Mouse (Mus musculus) embryonic facial prominence, embryonic 13.5 days (tissue): Measurements from ENCODE around the gene Rev3l. TPM values are rescaled to one million over a fixed set of nuclear protein-coding genes. Genes with fewer than 3 reads are reported as not detected.

Experiments
- ATAC-seq: fragments of 200-750 bp; cut with Nextera tagmentation; 2 replicates; pipeline ENCODE4 v1.8.0; 2017; ENCODE audit warnings: low read depth; ENCODE audit not compliant: insufficient number of reproducible peaks, insufficient read depth, low FRiP score, low TSS enrichment
- H3K27ac ChIP-seq: fragments of 300-500 bp; sonication (generic); 2 replicates; pipeline ENCODE4 v1.5.1; 2015; ENCODE audit warnings: moderate library complexity, mild to moderate bottlenecking, inconsistent platforms
- H3K27me3 ChIP-seq: fragments of 300-500 bp; sonication (generic); 2 replicates; pipeline ENCODE4 v1.6.1; 2015; ENCODE audit warnings: mild to moderate bottlenecking, inconsistent platforms
- H3K36me3 ChIP-seq: fragments of 300-500 bp; sonication (generic); 2 replicates; pipeline ENCODE4 v1.6.1; 2015; ENCODE audit warnings: mild to moderate bottlenecking, inconsistent platforms
- H3K4me1 ChIP-seq: fragments of 300-500 bp; sonication (generic); 2 replicates; pipeline ENCODE4 v1.6.1; 2015; ENCODE audit warnings: inconsistent platforms
- H3K4me2 ChIP-seq: fragments of 300-500 bp; sonication (generic); 2 replicates; pipeline ENCODE4 v1.6.1; 2015; ENCODE audit warnings: moderate library complexity, mild to moderate bottlenecking, inconsistent platforms
- H3K4me3 ChIP-seq: fragments of 300-500 bp; sonication (generic); 2 replicates; pipeline ENCODE4 v1.5.1; 2015; ENCODE audit warnings: mild to moderate bottlenecking, inconsistent platforms
- H3K9ac ChIP-seq: fragments of 300-500 bp; sonication (generic); 2 replicates; pipeline ENCODE4 v1.6.1; 2015; ENCODE audit warnings: mild to moderate bottlenecking, inconsistent platforms
- H3K9me3 ChIP-seq: fragments of 300-500 bp; sonication (generic); 2 replicates; pipeline ENCODE4 v1.6.1; 2016; ENCODE audit warnings: inconsistent platforms
- WGBS: fragments of 180-500 bp; shearing (Covaris S2); methylation state at CpG from one replicate; pipeline ENCODE4 v1.1.7; 2015; ENCODE audit warnings: mixed read lengths; 5-methylcytosine and 5-hydroxymethylcytosine counted together
- polyA plus RNA-seq: library from polyadenylated mRNA; unstranded; fragments of >200 nt; fragmentation: Nextera tagmentation; extraction: Ambion mirVana; gene quantifications from 2 replicates; pipeline ENCODE4 v1.2.1, GENCODE M21; 2015

Gene Rev3l
- polyA plus RNA-seq = 21.5 and 23.5 TPM in 2 replicates

GRCm38 (mm10) chr10:39731736-39732265 is at the start of gene Rev3l:
TSS of gene Rev3l (plus strand) at chr10:39732118.
- peak within 1 kb of the TSS; percentile 88 for H3K4me3 ChIP-seq
- H3K27ac ChIP-seq = peak within 1 kb of the TSS; percentile 99
- peak; percentile 84 for ATAC-seq
- H3K4me1 ChIP-seq = peaks cover 14% of the 10 kb centered on the region
- H3K9ac ChIP-seq = peak within 1 kb of the TSS; percentile 95
- H3K27me3 ChIP-seq = no peaks in the 10 kb centered on the region
- no peaks in the 10 kb centered on the region for H3K36me3 ChIP-seq
- peak within 1 kb of the TSS; percentile 70 for H3K4me2 ChIP-seq
- no peaks in the 10 kb centered on the region for H3K9me3 ChIP-seq
- under 1% methylated on average over 49 of the region's 64 CpGs for WGBS

DNA sequence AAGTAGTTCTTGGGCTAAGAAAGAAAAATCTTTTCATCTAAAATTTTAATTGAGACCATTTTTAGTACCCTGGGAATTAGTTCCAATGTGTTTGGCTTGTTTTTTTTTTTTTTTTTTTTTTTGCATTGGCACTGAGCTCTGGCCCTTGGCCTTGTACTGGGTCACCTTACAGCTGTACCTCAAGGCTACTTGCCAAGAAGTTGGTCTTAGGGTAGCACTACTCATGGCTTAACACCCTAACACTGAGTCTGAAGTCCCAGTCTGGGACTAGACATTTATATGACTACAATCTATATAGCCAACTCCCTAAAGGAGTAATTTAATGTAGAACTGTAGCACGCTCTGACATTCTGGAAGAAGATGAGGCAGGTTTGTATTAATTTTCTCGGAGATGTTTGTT is 49.4 kb upstream of the Rev3l start:
- no peak overlapping the region for H3K4me3 ChIP-seq
- no peak overlapping the region for H3K27ac ChIP-seq
- H3K9me3 ChIP-seq = no peaks in the 10 kb centered on the region
- no peaks in the 10 kb centered on the region for H3K27me3 ChIP-seq
- 66% methylated on average over 2 of the region's 2 CpGs for WGBS
- H3K9ac ChIP-seq = no peak overlapping the region
- 0 out of 2 replicates have a peak, but pooled peaks cover 5% of the 10 kb centered on the region for H3K4me1 ChIP-seq
- no peaks in the 10 kb centered on the region for H3K36me3 ChIP-seq
- no peak overlapping the region for H3K4me2 ChIP-seq
- no peak for ATAC-seq

GRCm38 (mm10) chr10:39683481-39683880 is 48.4 kb upstream of the Rev3l start:
- Histone ChIP-seq H3K27ac (no peak overlapping the region), H3K9ac (no peak overlapping the region), H3K4me3 (no peak overlapping the region), H3K27me3 (no peaks in the 10 kb centered on the region), H3K4me2 (no peak overlapping the region), H3K4me1 (0 out of 2 replicates have a peak, but pooled peaks cover 5% of the 10 kb centered on the region), H3K36me3 (no peaks in the 10 kb centered on the region), H3K9me3 (no peaks in the 10 kb centered on the region)
- no peak for ATAC-seq
- 87% methylated on average over 2 of the region's 2 CpGs for WGBS

DNA sequence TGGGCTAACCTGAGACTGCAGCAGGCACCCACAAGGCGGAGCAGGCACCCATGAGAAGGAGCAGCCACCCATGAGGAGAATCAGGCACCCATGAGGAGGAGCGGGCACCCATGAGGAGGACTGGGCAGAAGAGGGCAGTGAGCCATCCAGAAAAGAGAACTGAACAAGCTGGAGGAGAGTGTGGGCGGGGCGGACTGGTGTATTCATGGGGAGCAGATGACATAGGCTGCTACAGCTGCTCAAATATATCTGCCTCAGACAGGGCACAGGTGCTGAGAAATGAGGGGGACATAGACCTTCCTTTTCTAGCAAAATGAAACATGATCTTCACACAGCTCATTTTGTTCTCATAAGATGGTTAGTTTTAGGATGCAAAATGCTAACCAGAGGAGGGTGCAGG is 45.1 kb upstream of the Rev3l start:
- H3K4me1 ChIP-seq = 0 out of 2 replicates have a peak, but pooled peaks cover 5% of the 10 kb centered on the region
- no peaks in the 10 kb centered on the region for H3K27me3 ChIP-seq
- WGBS = 93% methylated on average over 4 of the region's 4 CpGs
- H3K27ac ChIP-seq = no peak overlapping the region
- no peak overlapping the region for H3K9ac ChIP-seq
- ATAC-seq = no peak
- H3K4me2 ChIP-seq = no peak overlapping the region
- H3K36me3 ChIP-seq = no peaks in the 10 kb centered on the region
- H3K9me3 ChIP-seq = no peaks in the 10 kb centered on the region
- H3K4me3 ChIP-seq = no peak overlapping the region

- Histone ChIP-seq H3K36me3 (no peaks in the 10 kb centered on the region), H3K9me3 (no peaks in the 10 kb centered on the region), H3K4me1 (0 out of 2 replicates have a peak, but pooled peaks cover 5% of the 10 kb centered on the region), H3K27ac (no peak overlapping the region), H3K9ac (no peak overlapping the region), H3K4me2 (no peak overlapping the region), H3K27me3 (no peaks in the 10 kb centered on the region), H3K4me3 (no peak overlapping the region)
- WGBS = 58% methylated on average over 3 of the region's 3 CpGs
- ATAC-seq = no peak
Measured at GRCm38 (mm10) chr10:39687851-39688250, 44.1 kb upstream of the Rev3l start.

GRCm38 (mm10) chr10:39691351-39692064 is 40.4 kb upstream of the Rev3l start:
- no peak overlapping the region for H3K4me2 ChIP-seq
- no peak overlapping the region for H3K4me3 ChIP-seq
- no peak overlapping the region for H3K9ac ChIP-seq
- no peaks in the 10 kb centered on the region for H3K4me1 ChIP-seq
- WGBS = 44% methylated on average over 11 of the region's 11 CpGs
- H3K36me3 ChIP-seq = no peaks in the 10 kb centered on the region
- no peaks in the 10 kb centered on the region for H3K27me3 ChIP-seq
- no peak for ATAC-seq
- no peak overlapping the region for H3K27ac ChIP-seq
- no peaks in the 10 kb centered on the region for H3K9me3 ChIP-seq

DNA sequence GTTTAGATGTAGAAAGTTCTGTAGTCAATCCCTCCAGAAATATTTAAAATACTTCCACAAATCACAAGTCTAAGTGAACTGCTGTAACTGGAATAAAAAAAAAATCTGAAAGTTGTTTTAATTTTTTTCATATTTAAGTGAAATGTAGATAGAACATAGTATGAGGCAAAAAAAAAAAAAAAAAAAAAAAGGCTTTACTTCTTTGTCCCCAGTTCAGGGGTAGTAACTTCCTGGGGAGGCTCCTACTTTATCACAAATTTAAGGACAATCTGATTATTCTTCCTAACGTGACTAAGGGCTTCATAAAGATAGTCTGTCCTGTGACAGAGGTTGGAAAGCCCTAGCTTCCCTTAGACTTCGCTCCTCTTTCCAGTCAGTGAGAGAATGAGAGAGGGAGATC is 39.8 kb upstream of the Rev3l start:
- Histone ChIP-seq H3K4me3 (no peak overlapping the region), H3K36me3 (no peaks in the 10 kb centered on the region), H3K27me3 (no peaks in the 10 kb centered on the region), H3K4me2 (no peak overlapping the region), H3K27ac (no peak overlapping the region), H3K4me1 (no peaks in the 10 kb centered on the region), H3K9ac (no peak overlapping the region), H3K9me3 (no peaks in the 10 kb centered on the region)
- ATAC-seq = no peak
- 70% methylated on average over 2 of the region's 2 CpGs for WGBS

- WGBS = 50% methylated on average over 2 of the region's 2 CpGs
- H3K4me3 ChIP-seq = no peak overlapping the region
- no peak overlapping the region for H3K9ac ChIP-seq
- no peak for ATAC-seq
- H3K27me3 ChIP-seq = no peaks in the 10 kb centered on the region
- no peak overlapping the region for H3K27ac ChIP-seq
- H3K4me1 ChIP-seq = no peaks in the 10 kb centered on the region
- no peak overlapping the region for H3K4me2 ChIP-seq
- no peaks in the 10 kb centered on the region for H3K9me3 ChIP-seq
- no peaks in the 10 kb centered on the region for H3K36me3 ChIP-seq
Measured at GRCm38 (mm10) chr10:39707717-39708510, 24.0 kb upstream of the Rev3l start.

- WGBS = 76% methylated on average over 5 of the region's 5 CpGs
- Histone ChIP-seq H3K27me3 (no peaks in the 10 kb centered on the region), H3K4me2 (no peak overlapping the region), H3K9ac (no peak overlapping the region), H3K36me3 (peaks cover 5% of the 10 kb centered on the region; the same call in 1 of the 2 replicates), H3K4me1 (no peaks in the 10 kb centered on the region), H3K9me3 (no peaks in the 10 kb centered on the region), H3K27ac (no peak overlapping the region), H3K4me3 (no peak overlapping the region)
- no peak for ATAC-seq
Measured at GRCm38 (mm10) chr10:39716936-39717335, 15.0 kb upstream of the Rev3l start.

GRCm38 (mm10) chr10:39730976-39731735 is 762 bp upstream of the Rev3l start:
- Histone ChIP-seq H3K9ac (peak overlapping the region; percentile 95), H3K36me3 (no peaks in the 10 kb centered on the region), H3K27me3 (no peaks in the 10 kb centered on the region), H3K9me3 (no peaks in the 10 kb centered on the region), H3K4me2 (peak overlapping the region; percentile 65), H3K4me3 (peak overlapping the region; percentile 88), H3K4me1 (peaks cover 14% of the 10 kb centered on the region), H3K27ac (peak overlapping the region; percentile 99)
- under 1% methylated on average over 40 of the region's 66 CpGs for WGBS
- ATAC-seq = peak; percentile 94
